Mouse (Mus musculus): ENCODE results near the gene Ice1. TPM values are rescaled to one million over a fixed set of nuclear protein-coding genes. Genes with fewer than 3 reads are reported as not detected.
A peak's percentile ranks its signal among the peaks of the same experiment; 100 is the strongest.

The Ice1 gene
- total RNA-seq, 2 experiments from 2014 or later, result 25.6 to 27.2 TPM

- no peak for DNase-seq
- intact Hi-C loops (cut with DNase I), result no loop called here
These were observed 3.9 kb upstream of the Ice1 start for GRCm38 (mm10) chr13:70641381-70641780.

DNA sequence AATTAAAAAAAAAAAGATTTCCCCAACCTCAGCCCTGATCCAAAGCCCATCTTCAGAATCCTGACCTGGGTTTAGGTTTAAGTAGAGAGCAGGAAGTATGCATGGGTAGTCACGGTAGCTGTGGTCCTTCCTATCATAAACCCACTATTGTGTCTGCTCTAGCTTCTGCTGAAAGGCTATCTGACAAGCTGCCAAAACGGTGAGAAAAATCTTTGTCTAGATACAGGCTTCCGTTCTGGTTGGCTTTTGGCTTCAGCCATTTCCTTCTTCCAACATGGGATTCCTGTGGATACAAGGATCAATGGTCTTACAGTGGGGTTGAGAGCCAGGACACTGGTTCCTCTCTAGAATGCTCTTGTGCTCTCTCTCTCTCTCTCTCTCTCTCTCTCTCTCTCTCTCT is 2.2 kb upstream of the Ice1 start:
- DNase-seq, result no peak
- intact Hi-C loops (cut with DNase I), result no loop called here

GRCm38 (mm10) chr13:70637662-70638291 is 343 bp upstream of the Ice1 start:
- intact Hi-C loops (cut with DNase I), result no loop called here
- peak; percentile 93 to 98 for DNase-seq

DNA sequence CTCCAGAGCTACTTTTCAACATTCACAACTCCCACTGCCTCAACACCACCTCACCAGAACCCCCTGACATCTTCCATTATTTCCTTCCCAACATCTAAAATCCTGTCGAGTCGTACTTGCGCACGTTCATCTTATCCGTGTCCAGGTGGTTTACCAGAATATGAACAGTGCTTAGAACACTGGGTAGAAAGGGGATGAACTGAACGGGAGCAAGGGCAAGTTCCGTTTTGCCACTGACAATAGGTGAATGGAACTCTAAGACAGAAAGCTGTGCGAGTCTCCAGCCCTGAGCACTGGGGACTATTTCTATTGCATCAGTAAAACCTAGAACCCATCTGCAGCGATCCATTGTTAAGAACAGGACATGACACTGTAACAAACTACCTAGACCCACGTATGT is 728 bp downstream of the Ice1 start:
- intact Hi-C loops (cut with DNase I), result no loop called here
- DNase-seq, result no peak

DNA sequence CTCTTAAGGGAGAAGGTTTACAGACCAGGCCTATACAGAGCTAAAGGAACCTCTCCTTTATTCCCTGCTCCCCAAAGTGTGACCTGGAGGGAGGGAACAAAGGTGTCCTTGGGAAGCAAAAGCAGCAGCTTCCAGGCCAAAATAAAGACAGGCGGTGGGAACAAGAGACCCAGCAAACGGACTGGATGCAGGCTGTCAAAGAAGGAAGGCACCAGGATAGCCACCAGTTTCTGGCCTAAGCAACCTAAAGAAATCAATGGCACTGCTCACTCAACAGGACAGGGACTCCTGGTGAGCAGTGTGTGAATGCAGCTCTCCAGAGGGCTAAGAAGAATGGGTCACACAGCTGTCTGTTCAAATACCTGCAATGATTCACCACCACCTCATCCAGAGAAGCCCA is 1.8 kb downstream of the Ice1 start:
- no peak for DNase-seq
- intact Hi-C loops (cut with DNase I), result no loop called here

DNA sequence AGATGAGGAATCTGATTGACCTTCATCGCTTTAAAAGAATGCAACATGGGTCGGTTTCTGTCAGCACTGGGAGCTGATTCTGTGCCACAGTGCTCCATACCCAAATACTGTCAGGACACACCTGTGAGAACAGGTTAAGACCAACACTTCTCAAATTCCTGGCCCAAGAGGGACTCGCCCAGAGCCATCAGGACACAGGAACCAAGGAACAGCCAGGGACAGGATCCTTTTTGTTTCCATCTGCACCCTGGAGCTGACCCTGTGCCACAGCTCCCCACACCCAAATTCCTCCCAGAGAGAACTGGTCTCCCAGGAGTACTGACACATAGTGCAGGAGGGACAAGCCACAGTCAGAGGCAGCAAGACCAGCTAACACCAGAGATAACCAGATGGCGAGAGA is 11.0 kb downstream of the Ice1 start:
- intact Hi-C loops (cut with DNase I), result no loop called here
- no peak for DNase-seq

GRCm38 (mm10) chr13:70625665-70626064 is 11.8 kb downstream of the Ice1 start:
- intact Hi-C loops (cut with DNase I), result no loop called here

DNA sequence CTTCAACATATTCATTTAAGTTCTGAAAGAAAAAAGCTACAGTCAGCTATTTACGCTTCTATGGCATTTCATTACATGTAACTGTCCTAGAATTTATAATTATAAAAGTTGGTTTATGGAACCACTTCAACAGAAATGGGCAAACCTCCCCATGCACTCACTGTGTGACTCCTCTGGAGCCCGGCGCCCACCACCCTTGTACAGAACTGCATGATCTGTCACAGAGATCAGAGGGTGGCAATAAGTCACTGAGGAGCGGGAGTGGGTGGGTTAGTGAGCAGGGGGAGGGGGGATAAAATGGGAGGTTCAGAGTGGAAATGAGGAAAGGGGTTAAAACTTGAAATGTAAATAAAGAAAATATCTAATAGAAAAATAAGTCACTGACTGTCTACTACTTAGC is 13.0 kb downstream of the Ice1 start:
- intact Hi-C loops (cut with DNase I), result no loop called here
- DNase-seq, result no peak

More at GRCm38 (mm10) chr13:70625665-70626064, 11.8 kb downstream of the Ice1 start:
- DNase-seq, result no peak

- intact Hi-C loops (cut with DNase I), result no loop called here
- no peak for DNase-seq
These were observed 14.9 kb downstream of the Ice1 start for GRCm38 (mm10) chr13:70622461-70623057.

- intact Hi-C loops (cut with DNase I), result no loop called here
- DNase-seq, result no peak
These were observed 15.9 kb downstream of the Ice1 start for GRCm38 (mm10) chr13:70621509-70621908.

- intact Hi-C loops (cut with DNase I), result no loop called here
- no peak for DNase-seq
These were observed 24.6 kb downstream of the Ice1 start for GRCm38 (mm10) chr13:70612837-70613236.

DNA sequence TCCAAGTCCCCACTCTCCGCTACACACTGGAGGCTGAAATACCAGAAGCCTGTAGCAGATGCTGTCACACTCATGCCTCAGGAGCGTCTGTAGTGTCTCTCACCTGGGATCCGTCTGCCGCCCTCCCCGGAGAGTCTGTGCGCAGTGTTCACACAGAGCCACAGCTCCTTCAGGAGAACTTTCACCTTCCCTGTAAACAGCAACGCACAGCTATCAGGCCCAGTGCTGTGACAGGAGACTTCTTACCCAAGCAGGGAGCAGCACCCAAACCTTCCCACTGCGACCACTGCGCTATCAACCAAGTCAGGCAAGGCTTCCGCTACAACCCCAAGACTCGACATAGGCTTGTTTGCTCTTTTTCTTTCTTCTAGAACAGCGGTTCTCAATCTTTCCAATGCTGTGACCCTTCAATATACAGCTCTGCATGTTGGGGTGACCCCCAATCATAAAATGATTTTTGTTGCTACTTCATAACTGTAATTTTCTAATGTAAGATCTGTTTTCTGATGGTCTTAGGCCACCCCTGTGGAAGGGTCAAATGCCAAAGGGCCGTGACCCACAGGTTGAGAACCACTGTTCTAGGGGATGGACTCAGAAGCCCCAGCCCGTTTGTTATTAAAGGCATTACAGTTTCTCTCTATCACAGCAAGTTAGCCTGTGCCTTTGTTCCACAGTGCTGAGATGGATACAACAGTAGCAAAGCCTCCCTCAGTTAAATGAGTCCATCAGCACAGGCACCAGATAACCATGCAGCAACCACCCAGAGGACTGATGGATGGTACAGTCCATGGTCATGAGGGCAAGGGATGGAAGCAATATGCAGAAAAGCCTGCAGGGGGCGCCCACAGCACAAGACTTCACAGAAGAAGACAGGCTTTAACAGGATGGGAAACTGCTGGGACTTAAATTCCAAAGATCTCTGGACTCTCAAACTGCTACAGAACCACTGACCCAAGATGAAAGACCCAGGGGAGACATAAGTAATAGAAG is 26.7 kb downstream of the Ice1 start:
- intact Hi-C loops (cut with DNase I), result loop anchor here (2.0 kb wide), 1 partner anchor 32 kb away; no protein-coding TSS in a partner anchor
- DNase-seq, result peak; percentile 61 to 74

GRCm38 (mm10) chr13:70609632-70610031 is 27.8 kb downstream of the Ice1 start:
- intact Hi-C loops (cut with DNase I), result loop anchor here (2.0 kb wide), 1 partner anchor 33 kb away; no protein-coding TSS in a partner anchor
- no peak for DNase-seq

GRCm38 (mm10) chr13:70605366-70605765 is 32.1 kb downstream of the Ice1 start:
- intact Hi-C loops (cut with DNase I), result no loop called here
- no peak for DNase-seq

- intact Hi-C loops (cut with DNase I), result no loop called here
- no peak for DNase-seq
These were observed 32.7 kb downstream of the Ice1 start for GRCm38 (mm10) chr13:70604723-70605122.

- intact Hi-C loops (cut with DNase I), result no loop called here
- DNase-seq, result no peak
These were observed 35.9 kb downstream of the Ice1 start for GRCm38 (mm10) chr13:70601566-70601965.

- intact Hi-C loops (cut with DNase I), result no loop called here
These were observed 37.3 kb downstream of the Ice1 start for GRCm38 (mm10) chr13:70599964-70600619.

GRCm38 (mm10) chr13:70598941-70599340 is 38.5 kb downstream of the Ice1 start:
- intact Hi-C loops (cut with DNase I), result no loop called here
- peak in 1 of 2 experiments; percentile 27 for DNase-seq

More at GRCm38 (mm10) chr13:70599964-70600619, 37.3 kb downstream of the Ice1 start:
- no peak for DNase-seq

DNA sequence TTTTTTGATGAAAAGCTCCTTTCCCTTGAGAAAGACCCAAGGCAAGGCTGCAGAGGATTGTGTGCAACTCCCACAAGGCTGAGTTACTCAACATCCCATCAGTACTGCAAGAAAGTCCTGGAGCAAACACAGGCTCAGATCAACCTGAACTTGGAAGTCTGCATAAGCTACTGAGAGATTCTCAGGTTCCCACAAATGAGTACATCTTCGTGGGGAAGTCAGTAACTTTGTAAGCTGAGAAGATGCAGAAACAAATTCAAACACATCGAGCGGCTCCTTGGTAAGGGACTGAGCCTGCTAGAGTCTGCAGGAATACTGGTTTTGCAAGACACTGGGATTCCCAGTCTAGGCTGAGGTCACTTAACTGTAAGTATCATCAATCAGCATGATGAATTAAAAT is 40.5 kb downstream of the Ice1 start:
- intact Hi-C loops (cut with DNase I), result no loop called here

GRCm38 (mm10) chr13:70590248-70590762 is 47.1 kb downstream of the Ice1 start:
- intact Hi-C loops (cut with DNase I), result no loop called here
- peak; percentile 85 for DNase-seq

More for the DNA sequence above, 40.5 kb downstream of the Ice1 start:
- DNase-seq, result no peak

Measured in heart, postnatal 36 days (tissue).